Mouse (Mus musculus) lung, postnatal 36 days (tissue): ENCODE measurements around the gene Ackr3.

Experiments used
- DNase-seq: peaks from one replicate; pipeline ENCODE4 v3.0.0; 2022; ENCODE audit warnings: mixed read lengths

The Ackr3 gene

DNA sequence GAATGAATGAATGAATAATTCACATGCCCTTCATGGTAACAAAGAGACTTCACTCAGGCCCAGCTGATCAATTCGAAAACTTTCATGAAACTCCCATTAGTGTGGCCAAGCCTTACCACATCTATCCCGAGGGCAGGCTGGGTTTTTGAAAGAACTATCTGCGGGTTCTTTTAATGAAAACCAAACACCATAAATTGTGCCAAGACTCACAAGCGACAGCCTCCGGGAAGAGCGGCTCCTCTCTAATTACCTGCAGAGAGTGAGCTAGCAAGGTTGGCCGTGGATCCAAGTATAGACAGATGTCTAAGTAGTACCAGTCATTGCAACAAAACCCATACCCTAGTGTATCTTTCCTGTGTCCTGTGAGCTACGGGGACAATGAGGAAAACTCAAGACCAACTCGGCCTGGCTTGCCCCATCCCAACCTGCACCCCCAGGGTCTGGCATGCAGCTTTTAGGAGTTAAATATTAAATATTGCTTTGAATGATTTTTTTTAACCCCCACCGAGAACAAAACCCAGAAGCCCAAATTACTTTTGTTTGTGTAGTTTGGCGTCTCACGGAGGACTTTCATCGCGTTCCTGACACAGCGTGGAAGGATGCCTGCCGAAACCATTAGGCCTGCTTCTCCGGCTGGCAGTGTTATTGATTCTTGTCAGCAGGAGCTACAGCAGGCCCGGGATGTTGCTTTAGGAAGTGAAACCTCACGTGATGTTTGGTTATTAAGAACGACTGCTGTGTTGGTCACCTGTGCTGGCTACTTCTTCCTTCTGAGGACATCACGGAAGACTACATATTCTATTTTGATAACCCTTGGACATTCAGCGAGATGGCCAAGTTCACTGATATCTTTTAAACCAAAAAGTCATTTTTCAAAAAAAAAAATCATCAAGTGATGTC lies 28.1 kb downstream of the Ackr3 start:
- no peak for DNase-seq

- no peak for DNase-seq
Observed at GRCm38 (mm10) chr1:90232491-90232885, 28.7 kb downstream of the Ackr3 start.

DNA sequence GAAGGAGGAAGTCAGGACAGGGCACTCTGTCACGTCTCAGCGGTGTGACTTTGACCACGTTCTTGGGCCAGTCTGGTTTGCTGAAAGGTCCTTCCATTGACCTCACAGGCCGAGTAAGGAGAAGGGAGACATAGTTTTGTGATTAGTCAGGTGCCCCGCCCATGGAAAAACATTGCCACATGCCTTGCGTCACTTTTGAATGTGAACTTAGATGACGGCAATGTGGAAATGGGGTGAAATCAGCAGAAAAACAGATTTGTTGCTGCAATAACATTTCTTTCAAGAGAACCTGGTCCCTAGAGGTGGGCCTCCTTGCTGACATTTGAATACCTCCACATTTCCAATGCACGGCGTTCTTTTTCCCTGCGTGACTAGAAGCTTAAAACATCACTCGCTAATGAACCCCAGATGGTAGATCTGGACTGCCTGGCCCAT lies 30.9 kb downstream of the Ackr3 start:
- peak; percentile 74 for DNase-seq

DNA sequence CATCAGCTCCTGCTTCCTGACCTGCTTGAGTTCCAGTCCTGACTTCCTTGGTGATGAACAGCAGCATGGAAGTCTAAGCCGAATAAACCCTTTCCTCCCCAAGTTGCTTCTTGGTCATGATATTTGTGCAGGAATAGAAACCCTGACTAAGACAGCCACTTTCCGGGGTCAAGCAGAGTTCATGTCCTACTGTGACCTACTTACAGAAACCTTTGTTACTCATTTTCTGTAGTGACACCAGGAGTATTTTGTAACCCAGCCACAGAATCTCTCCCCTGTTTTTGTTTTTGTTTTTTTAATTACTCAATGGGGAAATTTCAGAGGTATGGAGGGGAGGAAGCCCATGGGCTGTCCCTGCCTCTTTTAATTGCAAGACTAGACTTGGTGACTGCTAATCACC lies 32.9 kb downstream of the Ackr3 start:
- DNase-seq = no peak

DNA sequence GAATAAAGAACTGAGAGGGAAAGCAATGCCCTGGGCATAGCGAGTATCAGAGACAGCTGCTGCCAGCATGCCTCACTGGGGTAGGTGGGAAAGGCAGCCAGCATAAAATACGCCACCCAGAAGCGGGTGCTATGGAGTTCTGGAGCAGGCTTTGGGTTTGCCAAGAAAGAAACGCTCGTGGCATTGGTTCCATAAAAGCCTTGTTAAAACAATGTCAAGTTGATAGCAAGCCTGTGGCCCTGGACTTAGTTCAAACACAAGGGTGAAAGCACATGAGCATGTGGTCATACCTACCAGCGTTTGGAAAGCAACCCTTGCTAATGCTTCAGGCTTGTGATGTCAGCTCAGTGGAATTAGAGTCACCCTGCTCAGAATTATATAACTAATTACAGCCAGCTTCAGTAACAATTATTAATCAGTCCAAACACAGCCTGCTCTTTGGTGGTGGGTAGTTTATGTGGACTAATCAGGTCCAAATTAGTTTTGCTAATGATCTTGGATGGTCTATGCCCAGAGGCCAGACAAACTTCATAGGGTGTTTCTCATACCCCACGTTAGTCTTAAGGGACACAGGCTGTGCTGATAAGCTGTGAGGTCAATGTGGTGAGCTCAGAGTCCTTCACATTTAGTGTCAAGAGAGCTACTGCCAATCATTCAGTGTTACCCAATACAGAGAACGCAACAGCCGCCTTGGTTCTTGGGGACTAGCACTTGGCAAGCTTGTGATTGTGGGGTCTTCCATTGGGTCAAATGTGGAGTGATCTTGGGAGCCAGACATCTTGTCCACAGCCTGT lies 34.5 kb downstream of the Ackr3 start:
- no peak for DNase-seq

GRCm38 (mm10) chr1:90239336-90240225 lies 35.8 kb downstream of the Ackr3 start:
- DNase-seq = no peak

DNA sequence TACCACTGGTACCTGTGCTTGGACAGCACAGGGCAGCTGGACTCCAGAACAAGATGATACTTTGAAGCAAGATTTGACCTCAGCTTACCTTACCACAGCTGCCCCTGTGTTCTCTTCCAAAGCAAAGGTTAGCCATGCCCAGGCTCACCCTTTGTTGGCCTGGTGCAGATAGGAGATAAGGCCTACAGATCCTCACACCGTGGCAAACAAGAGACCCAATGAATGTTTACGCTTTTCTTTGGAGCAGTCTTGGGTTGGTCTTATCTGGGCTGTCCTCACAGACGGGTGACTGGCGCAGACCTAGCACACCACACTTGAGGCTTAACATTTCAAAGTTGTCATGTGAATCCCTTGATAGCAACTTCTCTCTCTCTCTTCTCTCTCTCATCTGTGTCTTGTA lies 36.5 kb downstream of the Ackr3 start:
- DNase-seq = no peak

GRCm38 (mm10) chr1:90242444-90242989 lies 38.7 kb downstream of the Ackr3 start:
- DNase-seq = no peak

GRCm38 (mm10) chr1:90244537-90244936 lies 40.8 kb downstream of the Ackr3 start:
- no peak for DNase-seq

GRCm38 (mm10) chr1:90245533-90245932 lies 41.8 kb downstream of the Ackr3 start:
- DNase-seq = no peak

- no peak for DNase-seq
Observed at GRCm38 (mm10) chr1:90246035-90246434, 42.3 kb downstream of the Ackr3 start.

GRCm38 (mm10) chr1:90246800-90247199 lies 43.0 kb downstream of the Ackr3 start:
- DNase-seq = no peak

- no peak for DNase-seq
Observed at GRCm38 (mm10) chr1:90247234-90247633, 43.5 kb downstream of the Ackr3 start.

DNA sequence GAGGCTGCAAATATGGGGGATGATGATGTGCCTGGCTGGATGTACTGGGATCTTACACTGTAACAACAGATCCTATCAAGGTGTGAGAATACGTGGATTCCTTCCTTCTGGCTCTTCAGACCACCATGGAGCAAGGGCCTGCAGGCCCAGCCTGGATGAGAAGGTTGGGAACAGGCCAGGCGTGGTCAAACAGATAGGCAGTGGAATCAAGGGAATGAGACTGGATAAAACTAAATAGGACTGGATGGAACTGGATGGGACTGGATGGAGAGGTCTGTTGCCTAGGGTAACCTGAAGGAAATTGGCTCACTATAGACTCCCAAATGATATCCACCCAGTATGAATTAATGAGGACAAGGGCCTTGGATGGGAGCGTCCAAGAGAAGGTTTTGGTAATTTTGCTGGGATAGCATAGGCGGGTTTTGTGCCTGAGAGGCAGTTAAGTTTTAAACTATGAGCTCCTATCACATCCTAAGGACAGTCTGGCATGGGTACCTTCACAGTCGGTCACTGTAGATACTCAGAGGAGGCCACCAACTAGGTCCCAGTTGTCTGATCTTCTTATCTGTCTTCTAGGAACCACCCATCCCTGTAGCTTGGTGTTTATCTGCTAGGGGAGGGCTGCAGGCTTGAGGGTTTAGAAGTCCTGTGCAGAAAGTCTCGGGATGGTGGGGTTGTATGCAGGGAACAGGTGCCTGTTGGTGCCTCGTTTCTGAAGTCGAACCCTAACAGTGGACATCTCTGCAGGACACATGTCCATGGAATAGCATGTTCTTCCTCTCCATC lies 44.2 kb downstream of the Ackr3 start:
- DNase-seq = no peak

DNA sequence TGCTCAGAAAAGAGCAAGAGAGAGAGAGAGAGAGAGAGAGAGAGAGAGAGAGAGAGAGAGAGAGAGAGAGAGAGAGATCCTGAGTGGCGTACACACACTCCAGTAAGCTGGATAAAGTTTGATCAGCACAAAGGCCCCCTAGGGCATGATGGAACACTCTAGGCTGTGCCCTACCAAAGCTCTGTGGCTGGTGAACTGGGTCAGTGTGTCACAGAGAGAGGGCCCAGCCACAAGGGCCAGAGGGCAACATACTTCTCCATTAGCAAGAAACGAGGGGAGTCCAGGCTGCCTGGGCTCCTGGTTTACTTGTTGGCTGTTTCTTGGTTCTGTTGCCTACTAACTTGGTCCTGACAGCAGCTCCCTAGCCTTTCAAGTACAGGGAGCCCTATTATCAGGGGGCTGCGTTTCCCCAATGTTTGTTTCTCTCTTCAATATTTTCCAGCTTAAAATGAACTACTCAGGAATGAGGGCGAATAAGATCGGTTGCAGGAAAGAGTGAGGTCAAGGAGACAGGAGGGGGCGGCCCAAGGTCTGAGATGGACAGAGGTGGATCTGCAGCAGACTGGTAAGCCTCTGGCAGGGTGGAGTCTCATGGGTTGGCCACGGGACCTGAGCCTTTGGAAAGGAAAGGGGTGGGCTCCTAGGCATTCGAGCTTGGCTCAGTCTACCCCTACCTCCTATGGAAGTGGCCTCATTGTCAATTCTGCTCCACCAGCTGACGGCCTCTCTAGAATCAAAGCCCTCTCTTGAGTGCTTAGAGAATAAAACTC lies 45.4 kb downstream of the Ackr3 start:
- DNase-seq = no peak

- DNase-seq = peak; percentile 60
Observed at GRCm38 (mm10) chr1:90250419-90250818, 46.6 kb downstream of the Ackr3 start.

DNA sequence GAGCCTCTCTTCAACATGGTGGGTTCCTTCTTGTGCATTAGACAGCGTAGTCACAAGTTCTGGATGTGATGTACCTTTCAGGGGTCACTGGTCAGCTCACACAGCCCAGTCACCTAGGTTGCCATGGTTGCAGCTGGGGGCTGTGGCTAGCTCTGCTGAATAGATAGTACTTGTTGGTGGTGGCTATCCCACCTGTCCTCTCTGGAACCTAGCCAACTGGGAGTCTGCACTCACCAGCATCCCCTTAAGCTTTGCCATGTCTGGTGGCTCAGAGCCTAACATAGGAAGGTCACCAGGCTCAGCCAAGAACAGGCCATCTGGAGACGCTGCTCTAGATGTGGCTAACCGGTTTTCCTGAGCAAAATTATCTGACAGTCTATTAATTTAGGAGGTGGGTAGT lies 47.4 kb downstream of the Ackr3 start:
- no peak for DNase-seq

- no peak for DNase-seq
Observed at GRCm38 (mm10) chr1:90253465-90253864, 49.7 kb downstream of the Ackr3 start.

GRCm38 (mm10) chr1:90258253-90258887 lies 54.6 kb downstream of the Ackr3 start:
- DNase-seq = peak; percentile 55
